Mouse (Mus musculus) lung, embryonic 16.5 days (tissue): ENCODE results near the gene Acot13. TPM values are rescaled to one million over a fixed set of nuclear protein-coding genes. Genes with fewer than 3 reads are reported as not detected.
"Not testable (repeated sequence)": the region's sequence is repeated elsewhere in the genome, so short reads cannot be mapped to it uniquely, and the experiment has no call there.

ENCODE experiments used
- ATAC-seq: fragments of 200-750 bp; cut with Nextera tagmentation; 2 replicates; pipeline ENCODE4 v1.8.0; 2017; ENCODE audit warnings: low read depth, mild to moderate bottlenecking, moderate library complexity
- H3K27ac ChIP-seq: fragments of 300-500 bp; sonication (generic); 2 replicates; pipeline ENCODE4 v1.5.1; 2014; ENCODE audit warnings: mild to moderate bottlenecking, control low read depth, low read length
- H3K27me3 ChIP-seq: fragments of 300-500 bp; sonication (generic); 2 replicates; pipeline ENCODE4 v1.6.1; 2014; ENCODE audit warnings: low read depth, low read length, mixed read lengths; ENCODE audit not compliant: control insufficient read depth, insufficient read depth
- H3K36me3 ChIP-seq: fragments of 300-500 bp; sonication (generic); 2 replicates; pipeline ENCODE4 v1.6.1; 2014; ENCODE audit warnings: low read length; ENCODE audit not compliant: control insufficient read depth, insufficient read depth
- H3K4me1 ChIP-seq: fragments of 300-500 bp; sonication (generic); replicated peaks from 2 replicates; pipeline ENCODE4 v1.6.1; 2014; ENCODE audit warnings: low read length, mixed read lengths; ENCODE audit not compliant: control insufficient read depth, insufficient read depth
- H3K4me2 ChIP-seq: fragments of 300-500 bp; sonication (generic); 2 replicates; pipeline ENCODE4 v1.6.1; 2014; ENCODE audit warnings: low read depth, low read length, control low read depth
- H3K4me3 ChIP-seq: fragments of 300-500 bp; sonication (generic); 2 replicates; pipeline ENCODE4 v1.5.1; 2014; ENCODE audit warnings: mild to moderate bottlenecking, low read length, control low read depth
- H3K9ac ChIP-seq: fragments of 300-500 bp; sonication (generic); 2 replicates; pipeline ENCODE4 v1.6.1; 2014; ENCODE audit warnings: low read length, control low read depth
- H3K9me3 ChIP-seq: fragments of 300-500 bp; sonication (generic); 2 replicates; pipeline ENCODE4 v1.6.1; 2016; ENCODE audit warnings: low read length; ENCODE audit not compliant: control insufficient read depth
- WGBS: fragments of 180-500 bp; shearing (Covaris S2); extraction: QIAGEN DNeasy Blood & Tissue Kit; methylation state at CpG from one replicate; pipeline ENCODE4 v1.1.7; 2014; 5-methylcytosine and 5-hydroxymethylcytosine counted together
- polyA plus RNA-seq: library from polyadenylated mRNA; unstranded; fragments of >200 nt; fragmentation: Nextera tagmentation; extraction: Ambion mirVana; gene quantifications from 2 replicates; pipeline ENCODE4 v1.2.1, GENCODE M21; 2015

Acot13 gene
- polyA plus RNA-seq, 1 experiment from 2014 or later = 68.7 TPM

- 78% methylated on average over 2 of the region's 2 CpGs for WGBS
- Histone ChIP-seq H3K27ac (no peak overlapping the region), H3K27me3 (no peaks in the 10 kb centered on the region), H3K9ac (no peak overlapping the region), H3K36me3 (no peaks in the 10 kb centered on the region), H3K4me3 (no peak overlapping the region), H3K4me1 (no peaks in the 10 kb centered on the region; the same call in 1 of the 2 replicates), H3K4me2 (no peak overlapping the region), H3K9me3 (no peaks in the 10 kb centered on the region)
- no peak for ATAC-seq
Observed at GRCm38 (mm10) chr13:24778026-24778425, 53.3 kb downstream of the Acot13 start.

- no peaks in the 10 kb centered on the region for H3K27me3 ChIP-seq
- no peak for ATAC-seq
Observed at GRCm38 (mm10) chr13:24776146-24776844, 55.0 kb downstream of the Acot13 start.

GRCm38 (mm10) chr13:24771482-24771881, 59.9 kb downstream of the Acot13 start:
- H3K36me3 ChIP-seq, H3K9me3 ChIP-seq, H3K4me2 ChIP-seq, H3K9ac ChIP-seq, H3K4me1 ChIP-seq, H3K27me3 ChIP-seq, ATAC-seq, H3K4me3 ChIP-seq, H3K27ac ChIP-seq: not testable (repeated sequence)
- 88% methylated on average over 10 of the region's 10 CpGs for WGBS

More at GRCm38 (mm10) chr13:24776146-24776844, 55.0 kb downstream of the Acot13 start:
- H3K4me1 ChIP-seq = no peaks in the 10 kb centered on the region
- 48% methylated on average over 7 of the region's 7 CpGs for WGBS
- no peak overlapping the region for H3K4me2 ChIP-seq
- no peak overlapping the region for H3K9ac ChIP-seq
- H3K9me3 ChIP-seq = no peaks in the 10 kb centered on the region
- no peak overlapping the region for H3K4me3 ChIP-seq
- no peaks in the 10 kb centered on the region for H3K36me3 ChIP-seq
- no peak overlapping the region for H3K27ac ChIP-seq

Other genes with a start within 250 kb of the Acot13 start
- gene Ripor2, start 249.4 kb downstream of the Acot13 start, polyA plus RNA-seq = 4.3 and 5.0 TPM in 2 replicates
- gene Armh2, start 90.3 kb downstream of the Acot13 start, polyA plus RNA-seq = not detected in 2 replicates
- 103 and 110 TPM in 2 replicates for gene Gmnn, start 69.6 kb downstream of the Acot13 start, polyA plus RNA-seq
- gene BC005537, start 29.9 kb downstream of the Acot13 start, polyA plus RNA-seq = 12.7 and 16.1 TPM in 2 replicates
- 45.8 and 52.7 TPM in 2 replicates for gene Tdp2, start 139 bp upstream of the Acot13 start, polyA plus RNA-seq
- 0.20 and 0.21 TPM in 2 replicates for gene D130043K22Rik, start 13.6 kb upstream of the Acot13 start, polyA plus RNA-seq
- 7.1 and 7.6 TPM in 2 replicates for gene Aldh5a1, start 106.1 kb upstream of the Acot13 start, polyA plus RNA-seq
- 1.7 and 1.9 TPM in 2 replicates for gene Gpld1, start 111.6 kb upstream of the Acot13 start, polyA plus RNA-seq
- 14.3 and 17.9 TPM in 2 replicates for gene Mrs2, start 188.8 kb upstream of the Acot13 start, polyA plus RNA-seq
- 3.6 and 3.7 TPM in 2 replicates for gene Dcdc2a, start 224.5 kb upstream of the Acot13 start, polyA plus RNA-seq